Mouse (Mus musculus): ENCODE data around the gene Asxl1. TPM values are rescaled to one million over a fixed set of nuclear protein-coding genes. Genes with fewer than 3 reads are reported as not detected.

Gene Asxl1
- polyA plus RNA-seq, 1 experiment from 2014 or later: 6.4 TPM

DNA sequence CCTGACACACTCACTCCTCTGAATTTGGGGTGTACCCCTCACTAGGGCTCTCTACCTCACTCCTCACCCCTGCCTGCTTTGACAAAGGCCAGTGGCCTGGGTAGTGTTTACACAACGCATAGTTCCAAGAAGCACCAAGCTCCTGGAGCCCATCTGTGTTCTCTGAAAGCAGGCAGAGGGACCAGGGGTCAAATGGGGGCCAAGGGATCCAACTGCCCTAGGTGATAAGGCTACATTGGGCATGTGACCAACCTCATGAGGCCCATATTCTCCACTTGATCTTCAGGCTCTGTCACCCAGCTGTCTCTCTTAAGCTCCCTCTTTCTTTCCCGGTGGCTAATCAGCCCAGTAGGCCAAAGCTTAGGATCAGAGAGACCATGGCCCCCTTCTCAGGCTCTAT is 81.3 kb downstream of the Asxl1 start:
- Histone ChIP-seq H3K9ac (ENCODE audit: low read length) (no peak overlapping the region), H3K4me1 (ENCODE audit: control insufficient read depth, insufficient read depth, low read length) (peaks cover 25% of the 10 kb centered on the region; the same call in 1 of the 2 replicates), H3K27me3 (ENCODE audit: control insufficient read depth, insufficient read depth, low read length) (no peaks in the 10 kb centered on the region), H3K27ac (ENCODE audit: low read length) (0 out of 2 replicates have a peak overlapping the region, but pooled peaks have one; percentile 37), H3K9me3 (replicated peaks; ENCODE audit: control insufficient read depth, low read length) (no peaks in the 10 kb centered on the region), H3K36me3 (ENCODE audit: control insufficient read depth, insufficient read depth, low read length) (no peaks in the 10 kb centered on the region), H3K4me3 (replicated peaks; ENCODE audit: low read length) (no peak overlapping the region), H3K4me2 (ENCODE audit: low read depth, low read length) (no peak overlapping the region)
- ATAC-seq (ENCODE audit: insufficient read depth, low FRiP score): peak; percentile 37; the same call in 1 of the 2 replicates
- 12% methylated on average over 2 of the region's 2 CpGs for WGBS

DNA sequence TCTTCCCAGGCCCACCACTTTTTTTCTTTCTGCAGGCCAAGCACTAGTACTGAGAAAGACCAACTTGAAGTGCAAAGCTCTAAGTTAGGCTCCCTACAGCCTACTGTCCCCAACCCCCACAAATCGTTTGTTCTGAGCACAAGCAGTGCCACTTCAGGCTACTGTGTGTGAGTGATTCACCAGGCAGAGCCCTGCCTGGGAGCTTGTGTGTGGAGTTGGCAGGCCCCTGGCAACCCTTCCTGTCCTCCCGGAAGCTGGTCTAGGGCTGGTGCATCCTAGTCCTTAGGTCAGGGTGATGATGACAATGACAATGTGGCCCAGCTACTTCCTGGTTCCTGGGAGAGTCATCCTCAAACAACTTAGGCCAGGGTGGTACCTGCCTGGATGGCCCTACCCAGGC is 82.9 kb downstream of the Asxl1 start:
- Histone ChIP-seq H3K9ac (ENCODE audit: low read length) (no peak overlapping the region), H3K4me2 (ENCODE audit: low read depth, low read length) (no peak overlapping the region), H3K4me1 (ENCODE audit: control insufficient read depth, insufficient read depth, low read length) (peaks cover 30% of the 10 kb centered on the region), H3K27ac (ENCODE audit: low read length) (no peak overlapping the region; the same call in 1 of the 2 replicates), H3K27me3 (ENCODE audit: control insufficient read depth, insufficient read depth, low read length) (no peaks in the 10 kb centered on the region), H3K36me3 (ENCODE audit: control insufficient read depth, insufficient read depth, low read length) (no peaks in the 10 kb centered on the region), H3K4me3 (replicated peaks; ENCODE audit: low read length) (no peak overlapping the region), H3K9me3 (replicated peaks; ENCODE audit: control insufficient read depth, low read length) (no peaks in the 10 kb centered on the region)
- 47% methylated on average over 2 of the region's 2 CpGs for WGBS
- ATAC-seq (ENCODE audit: insufficient read depth, low FRiP score): no peak

DNA sequence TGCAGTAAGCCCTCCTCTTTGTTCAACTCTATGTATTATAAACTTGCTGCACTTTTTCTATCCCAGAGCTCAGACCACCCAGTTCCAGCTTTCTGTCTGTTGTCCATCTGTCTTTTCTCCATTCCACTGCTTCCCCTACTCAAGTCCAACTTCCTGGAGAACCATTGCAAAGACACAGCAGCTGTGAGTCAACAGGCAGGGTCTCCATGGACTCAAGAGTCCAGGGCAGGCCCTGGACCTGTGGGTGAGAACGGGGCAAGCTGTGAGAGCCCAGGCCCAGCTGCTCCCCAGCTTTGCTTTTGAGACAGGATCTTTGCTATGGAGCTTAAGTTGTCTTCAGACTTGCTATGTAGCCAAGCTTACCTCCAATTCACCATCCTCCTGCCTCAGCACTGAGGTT is 84.9 kb downstream of the Asxl1 start:
- H3K4me3 ChIP-seq (replicated peaks; ENCODE audit: low read length): no peak overlapping the region
- no peak overlapping the region for H3K4me2 ChIP-seq (ENCODE audit: low read depth, low read length)
- H3K27ac ChIP-seq (ENCODE audit: low read length): no peak overlapping the region
- ATAC-seq (ENCODE audit: insufficient read depth, low FRiP score): no peak
- H3K36me3 ChIP-seq (ENCODE audit: control insufficient read depth, insufficient read depth, low read length): no peaks in the 10 kb centered on the region
- H3K4me1 ChIP-seq (ENCODE audit: control insufficient read depth, insufficient read depth, low read length): peaks cover 49% of the 10 kb centered on the region
- no peak overlapping the region for H3K9ac ChIP-seq (ENCODE audit: low read length)
- H3K27me3 ChIP-seq (ENCODE audit: control insufficient read depth, insufficient read depth, low read length): no peaks in the 10 kb centered on the region
- 83% methylated on average over 1 of the region's 1 CpGs for WGBS
- no peaks in the 10 kb centered on the region for H3K9me3 ChIP-seq (replicated peaks; ENCODE audit: control insufficient read depth, low read length)

DNA sequence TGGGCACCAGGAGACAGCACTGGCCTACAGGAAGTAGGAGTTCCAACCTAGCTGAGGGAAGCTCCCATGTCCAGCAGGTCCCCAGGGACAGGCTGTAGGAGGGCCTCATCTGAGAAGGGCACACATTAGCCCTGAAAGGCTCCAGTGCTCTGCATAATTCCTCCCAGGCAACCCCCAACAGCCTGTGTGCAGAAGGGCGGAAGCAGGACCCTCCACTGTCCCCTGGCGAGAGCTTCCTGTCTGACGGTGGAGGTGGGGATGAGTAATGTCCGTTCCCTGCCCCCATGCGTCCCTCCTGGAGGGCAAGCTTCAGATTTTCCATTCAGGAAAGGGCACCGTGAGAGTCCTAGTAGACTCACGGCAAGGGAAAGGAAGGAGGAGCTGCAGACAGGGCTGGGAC is 86.9 kb downstream of the Asxl1 start:
- Histone ChIP-seq H3K4me1 (ENCODE audit: control insufficient read depth, insufficient read depth, low read length) (peaks cover 53% of the 10 kb centered on the region), H3K4me2 (ENCODE audit: low read depth, low read length) (no peak overlapping the region), H3K27ac (ENCODE audit: low read length) (peak overlapping the region; percentile 36; the same call in 1 of the 2 replicates), H3K36me3 (ENCODE audit: control insufficient read depth, insufficient read depth, low read length) (no peaks in the 10 kb centered on the region), H3K27me3 (ENCODE audit: control insufficient read depth, insufficient read depth, low read length) (no peaks in the 10 kb centered on the region), H3K9me3 (replicated peaks; ENCODE audit: control insufficient read depth, low read length) (no peaks in the 10 kb centered on the region), H3K9ac (ENCODE audit: low read length) (no peak overlapping the region), H3K4me3 (replicated peaks; ENCODE audit: low read length) (no peak overlapping the region)
- ATAC-seq (ENCODE audit: insufficient read depth, low FRiP score): no peak
- 30% methylated on average over 7 of the region's 7 CpGs for WGBS

DNA sequence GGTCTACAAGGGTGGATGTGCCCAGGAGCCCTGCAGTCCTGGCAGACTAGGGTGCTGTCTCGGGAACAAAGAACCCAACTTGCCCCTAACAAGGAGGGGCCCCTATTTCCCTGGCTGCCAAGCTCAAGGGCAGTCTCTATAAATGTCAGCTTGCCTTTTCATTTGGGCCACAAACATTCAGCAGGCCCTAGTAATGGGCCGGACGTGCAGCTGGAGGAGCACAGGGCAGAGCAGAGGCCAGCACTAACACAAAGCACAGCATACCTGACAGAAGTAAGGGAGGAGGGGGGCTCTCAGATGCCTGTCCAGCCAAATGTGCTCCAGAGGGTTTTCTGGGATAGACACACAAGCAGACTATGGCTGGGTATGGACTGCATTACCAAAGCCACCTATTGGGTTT is 88.2 kb downstream of the Asxl1 start:
- Histone ChIP-seq H3K27me3 (ENCODE audit: control insufficient read depth, insufficient read depth, low read length) (no peaks in the 10 kb centered on the region), H3K4me2 (ENCODE audit: low read depth, low read length) (no peak overlapping the region), H3K9me3 (replicated peaks; ENCODE audit: control insufficient read depth, low read length) (no peaks in the 10 kb centered on the region), H3K36me3 (ENCODE audit: control insufficient read depth, insufficient read depth, low read length) (no peaks in the 10 kb centered on the region), H3K4me3 (replicated peaks; ENCODE audit: low read length) (no peak overlapping the region), H3K9ac (ENCODE audit: low read length) (no peak overlapping the region), H3K27ac (ENCODE audit: low read length) (peak overlapping the region; percentile 59; the same call in 1 of the 2 replicates), H3K4me1 (ENCODE audit: control insufficient read depth, insufficient read depth, low read length) (peaks cover 59% of the 10 kb centered on the region)
- WGBS: 31% methylated on average over 3 of the region's 3 CpGs
- no peak for ATAC-seq (ENCODE audit: insufficient read depth, low FRiP score)

DNA sequence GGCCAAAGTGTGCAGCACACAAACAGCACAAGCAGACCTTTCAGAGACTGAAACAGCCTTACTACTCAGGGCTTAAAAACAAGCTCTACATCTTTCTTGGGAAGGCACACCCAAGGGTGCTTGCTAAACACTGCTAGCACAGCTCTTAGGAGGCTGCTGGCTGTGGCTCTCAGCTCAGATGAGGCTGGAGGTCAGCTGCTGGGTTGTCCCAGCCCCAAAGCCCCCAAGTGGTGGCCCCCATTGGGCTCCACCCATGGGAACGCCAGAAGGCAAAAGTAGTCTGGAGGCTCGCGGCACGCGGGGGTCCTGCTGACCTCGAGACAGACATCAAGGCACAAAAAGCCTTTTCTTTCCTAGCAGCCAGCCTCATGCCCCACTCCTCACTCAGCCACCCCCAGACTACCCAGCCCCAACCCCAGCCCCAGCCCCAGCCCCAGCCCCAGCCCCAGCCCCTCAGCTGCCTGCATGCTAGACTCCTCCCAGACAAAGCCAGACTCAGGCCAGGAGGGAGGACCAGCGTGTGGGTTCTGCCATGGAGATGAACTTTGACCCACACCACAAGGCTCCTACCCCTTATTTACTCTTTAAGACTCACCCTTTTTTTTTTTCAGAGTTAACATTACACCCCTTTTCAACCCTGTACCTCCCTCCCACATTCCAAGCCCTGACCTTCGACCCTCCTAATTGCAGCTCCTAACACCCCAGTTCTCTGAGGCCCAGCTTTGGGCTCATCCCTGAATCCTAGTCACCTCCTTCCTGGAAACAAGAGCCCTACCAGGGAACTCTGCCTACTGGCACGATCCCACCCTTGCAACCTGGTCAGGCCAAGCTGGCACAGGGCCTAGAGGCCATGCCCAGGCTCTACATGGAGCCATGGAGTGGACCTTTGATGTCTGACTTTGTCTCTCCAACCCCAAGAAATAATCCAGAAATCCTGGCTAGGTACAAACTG is 89.5 kb downstream of the Asxl1 start:
- Histone ChIP-seq H3K27me3 (ENCODE audit: control insufficient read depth, insufficient read depth, low read length) (no peaks in the 10 kb centered on the region), H3K4me2 (ENCODE audit: low read depth, low read length) (peak overlapping the region; percentile 11; the same call in 1 of the 2 replicates), H3K9ac (ENCODE audit: low read length) (peak overlapping the region; percentile 24; the same call in 1 of the 2 replicates), H3K9me3 (replicated peaks; ENCODE audit: control insufficient read depth, low read length) (no peaks in the 10 kb centered on the region), H3K4me1 (ENCODE audit: control insufficient read depth, insufficient read depth, low read length) (peaks cover 61% of the 10 kb centered on the region), H3K27ac (ENCODE audit: low read length) (peak overlapping the region; percentile 74), H3K36me3 (ENCODE audit: control insufficient read depth, insufficient read depth, low read length) (no peaks in the 10 kb centered on the region), H3K4me3 (replicated peaks; ENCODE audit: low read length) (no peak overlapping the region)
- 21% methylated on average over 9 of the region's 9 CpGs for WGBS
- ATAC-seq (ENCODE audit: insufficient read depth, low FRiP score): peak; percentile 70

DNA sequence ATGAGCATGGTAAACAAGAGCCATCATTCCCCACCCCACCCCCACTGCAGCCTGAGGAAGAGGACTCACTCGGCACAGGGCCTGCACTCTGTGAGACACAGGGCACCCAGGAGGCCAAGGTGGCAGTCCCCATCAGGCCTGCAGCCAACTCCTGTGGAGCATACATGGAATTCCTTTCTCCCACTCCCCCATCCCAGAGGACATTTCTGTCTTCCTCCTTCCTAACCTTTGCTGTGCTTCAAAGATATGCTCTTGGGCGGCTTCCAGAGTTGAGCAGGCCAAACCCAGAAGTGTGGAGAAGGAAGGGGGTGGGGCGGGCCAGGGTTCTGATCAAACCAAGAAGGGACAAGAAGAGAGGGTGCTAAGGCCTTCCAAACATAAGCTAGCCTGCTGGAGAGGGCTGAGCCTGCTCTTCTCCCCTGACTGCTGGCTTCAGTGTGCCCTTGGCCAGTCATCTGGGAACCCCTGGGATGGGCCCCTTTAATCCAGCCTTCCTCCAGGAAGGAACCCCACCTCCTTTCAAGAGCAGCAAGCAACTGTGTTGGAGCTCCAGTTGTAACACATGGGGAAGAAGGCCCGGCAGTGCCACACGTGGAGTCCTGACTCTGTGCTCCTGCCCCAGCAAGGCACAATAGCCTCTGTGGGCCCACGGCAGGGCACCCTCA is 91.1 kb downstream of the Asxl1 start:
- H3K4me3 ChIP-seq (replicated peaks; ENCODE audit: low read length): no peak overlapping the region
- H3K36me3 ChIP-seq (ENCODE audit: control insufficient read depth, insufficient read depth, low read length): no peaks in the 10 kb centered on the region
- H3K9me3 ChIP-seq (replicated peaks; ENCODE audit: control insufficient read depth, low read length): no peaks in the 10 kb centered on the region
- H3K27me3 ChIP-seq (ENCODE audit: control insufficient read depth, insufficient read depth, low read length): no peaks in the 10 kb centered on the region
- 14% methylated on average over 6 of the region's 6 CpGs for WGBS
- peak; percentile 38; the same call in 1 of the 2 replicates for ATAC-seq (ENCODE audit: insufficient read depth, low FRiP score)
- H3K27ac ChIP-seq (ENCODE audit: low read length): peak overlapping the region; percentile 74
- peak overlapping the region; percentile 43; the same call in 1 of the 2 replicates for H3K9ac ChIP-seq (ENCODE audit: low read length)
- peak overlapping the region; percentile 20 for H3K4me2 ChIP-seq (ENCODE audit: low read depth, low read length)
- H3K4me1 ChIP-seq (ENCODE audit: control insufficient read depth, insufficient read depth, low read length): peaks cover 77% of the 10 kb centered on the region

DNA sequence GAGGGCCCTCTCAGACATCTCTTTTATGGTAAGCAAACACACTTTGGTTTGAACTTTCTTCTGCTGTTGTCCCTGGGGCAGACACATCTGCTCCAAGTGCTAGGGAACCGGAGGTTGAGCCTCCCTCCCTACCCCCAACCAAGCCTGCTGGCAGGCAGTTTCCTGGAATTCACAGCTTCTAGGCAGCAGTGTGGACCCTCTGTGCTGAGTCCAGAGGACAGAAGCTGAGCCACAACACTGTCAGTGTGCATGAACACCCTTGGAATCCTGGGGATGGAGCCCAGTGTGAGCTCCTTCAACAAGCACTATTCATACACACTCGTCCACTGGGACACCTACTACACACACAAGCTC is 91.7 kb downstream of the Asxl1 start:
- Histone ChIP-seq H3K9me3 (replicated peaks; ENCODE audit: control insufficient read depth, low read length) (no peaks in the 10 kb centered on the region), H3K27me3 (ENCODE audit: control insufficient read depth, insufficient read depth, low read length) (no peaks in the 10 kb centered on the region), H3K36me3 (ENCODE audit: control insufficient read depth, insufficient read depth, low read length) (no peaks in the 10 kb centered on the region), H3K4me3 (replicated peaks; ENCODE audit: low read length) (no peak overlapping the region), H3K9ac (ENCODE audit: low read length) (peak overlapping the region; percentile 43), H3K4me1 (ENCODE audit: control insufficient read depth, insufficient read depth, low read length) (peaks cover 81% of the 10 kb centered on the region), H3K4me2 (ENCODE audit: low read depth, low read length) (peak overlapping the region; percentile 20), H3K27ac (ENCODE audit: low read length) (peak overlapping the region; percentile 74)
- WGBS: 18% methylated on average over 2 of the region's 2 CpGs
- ATAC-seq (ENCODE audit: insufficient read depth, low FRiP score): no peak

DNA sequence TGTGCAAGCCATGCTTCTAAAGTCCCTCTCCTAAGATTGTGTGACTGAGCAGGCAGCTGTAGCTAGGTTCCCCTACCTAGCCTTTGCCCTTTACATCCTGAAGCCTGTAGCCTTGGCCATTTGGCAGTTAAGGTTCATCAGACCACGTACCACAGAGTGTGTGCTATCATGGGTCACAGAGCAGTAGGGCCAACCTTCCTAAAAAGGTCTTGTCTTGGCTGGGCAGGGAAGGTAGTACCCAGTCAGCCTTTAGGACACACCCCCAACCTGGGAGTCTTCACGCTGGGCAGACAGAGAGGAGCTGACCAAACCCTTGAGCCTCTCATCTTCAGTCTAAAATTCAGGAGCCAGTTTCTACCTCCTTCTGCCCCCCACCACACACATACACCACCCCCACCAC is 95.1 kb downstream of the Asxl1 start:
- Histone ChIP-seq H3K4me1 (ENCODE audit: control insufficient read depth, insufficient read depth, low read length) (peaks cover 59% of the 10 kb centered on the region), H3K36me3 (ENCODE audit: control insufficient read depth, insufficient read depth, low read length) (no peaks in the 10 kb centered on the region), H3K9ac (ENCODE audit: low read length) (peak overlapping the region; percentile 48), H3K27ac (ENCODE audit: low read length) (peak overlapping the region; percentile 68), H3K4me3 (replicated peaks; ENCODE audit: low read length) (no peak overlapping the region), H3K4me2 (ENCODE audit: low read depth, low read length) (peak overlapping the region; percentile 31), H3K27me3 (ENCODE audit: control insufficient read depth, insufficient read depth, low read length) (no peaks in the 10 kb centered on the region), H3K9me3 (replicated peaks; ENCODE audit: control insufficient read depth, low read length) (no peaks in the 10 kb centered on the region)
- no peak for ATAC-seq (ENCODE audit: insufficient read depth, low FRiP score)
- 47% methylated on average over 2 of the region's 2 CpGs for WGBS

Measured in stomach, embryonic 16.5 days (tissue).